Mouse (Mus musculus): ENCODE measurements around the gene Fbxl13. TPM values are rescaled to one million over a fixed set of nuclear protein-coding genes. Genes with fewer than 3 reads are reported as not detected.

Fbxl13 gene
- total and polyA plus RNA-seq, 3 experiments: 0.13 to 0.23 TPM; not detected in 1

DNA sequence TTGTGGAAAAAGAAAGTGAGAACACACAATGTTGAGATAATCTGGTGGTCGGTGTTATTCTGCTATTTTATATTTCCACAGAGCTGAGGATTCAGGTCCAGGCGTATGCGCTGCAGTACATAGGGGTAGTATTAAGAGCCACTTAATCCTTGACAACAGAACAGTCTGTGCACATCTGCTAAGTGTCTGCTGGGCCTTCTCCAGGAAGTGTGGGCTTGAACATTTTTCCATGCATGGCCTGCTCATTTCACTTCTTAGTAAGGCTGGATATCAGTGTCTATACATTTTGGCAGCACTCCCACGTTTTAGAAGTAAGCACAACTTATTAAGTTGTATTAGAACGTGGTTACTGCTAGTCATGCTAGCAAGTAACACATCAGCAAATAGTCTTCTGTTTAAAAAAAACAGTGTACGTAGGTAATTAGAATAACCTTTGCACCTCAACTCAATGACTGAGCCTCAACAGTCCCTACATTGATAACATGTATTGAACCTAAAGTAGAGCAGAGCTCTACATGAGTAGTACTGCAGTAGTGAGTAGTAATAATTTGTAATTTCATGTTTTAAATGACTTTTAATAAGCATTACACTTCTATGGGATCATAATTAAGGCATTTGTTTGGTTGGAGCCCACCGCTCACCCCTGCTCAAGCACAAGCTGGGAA is 205.9 kb downstream of the Fbxl13 start:
- Histone ChIP-seq H3K27ac (ENCODE audit: control insufficient read depth, low read depth, low read length) (no peak overlapping the region), H3K4me3 (ENCODE audit: control insufficient read depth in 1 of 2, insufficient read depth in 1 of 2, low read depth in 2 of 2, low read length in 2 of 2) (no peak overlapping the region), H3K27me3 (ENCODE audit: control insufficient read depth in 1 of 2, insufficient read depth in 2 of 2, low read length in 2 of 2) (no peaks in the 10 kb centered on the region), H3K9ac (ENCODE audit: control insufficient read depth, low read depth, low read length, poor library complexity, severe bottlenecking) (no peak overlapping the region), H3K9me3 (replicated peaks; ENCODE audit: insufficient read depth, low read length) (no peaks in the 10 kb centered on the region), H3K4me1 (ENCODE audit: control insufficient read depth in 1 of 2, insufficient read depth in 2 of 2, low read length in 2 of 2) (no peaks in the 10 kb centered on the region), H3K36me3 (ENCODE audit: control insufficient read depth in 1 of 2, insufficient read depth in 2 of 2, low read length in 2 of 2) (peaks cover 0 to 13% of the 10 kb centered on the region in 2 experiments; a peak in 3 of 4 replicates), H3K79me2 (ENCODE audit: control insufficient read depth, insufficient read depth, low read length, poor library complexity) (no peaks in the 10 kb centered on the region)
- no peak for DNase-seq (ENCODE audit: low read depth, low spot score)
- TF ChIP-seq ZKSCAN1 (IDR thresholded peaks at IDR 0.05; ENCODE audit: low read depth, low read length) (no peak), ELF1 (IDR thresholded peaks at IDR 0.05; ENCODE audit: low read depth, low read length) (no peak), JUND (IDR thresholded peaks at IDR 0.05; ENCODE audit: low read depth, low read length) (no peak)

DNA sequence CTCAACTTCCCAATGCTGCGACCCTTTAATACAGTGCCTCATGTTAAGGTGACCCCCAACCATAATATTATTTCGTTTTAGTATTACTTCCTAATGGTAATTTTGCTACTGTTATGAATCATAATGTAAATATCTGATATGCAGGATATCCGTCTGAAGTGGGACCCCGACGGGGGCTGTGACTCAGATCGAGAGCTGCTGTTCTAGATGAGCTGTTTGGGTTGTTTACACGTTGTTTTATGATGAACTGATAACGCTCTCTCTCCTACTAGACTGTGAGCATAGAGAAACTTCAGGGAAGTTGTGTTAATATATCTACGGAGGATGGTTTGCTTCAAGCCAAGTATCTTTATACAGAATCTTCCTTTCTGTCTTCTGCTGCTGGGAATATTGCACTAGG is 207.0 kb downstream of the Fbxl13 start:
- Histone ChIP-seq H3K4me3 (ENCODE audit: control insufficient read depth in 1 of 2, insufficient read depth in 1 of 2, low read depth in 2 of 2, low read length in 2 of 2) (no peak overlapping the region), H3K4me1 (ENCODE audit: control insufficient read depth in 1 of 2, insufficient read depth in 2 of 2, low read length in 2 of 2) (no peaks in the 10 kb centered on the region), H3K27ac (ENCODE audit: control insufficient read depth, low read depth, low read length) (no peak overlapping the region), H3K9me3 (replicated peaks; ENCODE audit: insufficient read depth, low read length) (no peaks in the 10 kb centered on the region), H3K27me3 (ENCODE audit: control insufficient read depth in 1 of 2, insufficient read depth in 2 of 2, low read length in 2 of 2) (no peaks in the 10 kb centered on the region), H3K9ac (ENCODE audit: control insufficient read depth, low read depth, low read length, poor library complexity, severe bottlenecking) (no peak overlapping the region), H3K36me3 (ENCODE audit: control insufficient read depth in 1 of 2, insufficient read depth in 2 of 2, low read length in 2 of 2) (peaks cover 0 to 17% of the 10 kb centered on the region in 2 experiments; a peak in 3 of 4 replicates), H3K79me2 (ENCODE audit: control insufficient read depth, insufficient read depth, low read length, poor library complexity) (no peaks in the 10 kb centered on the region)
- no peak for TF ChIP-seq SIN3A (IDR thresholded peaks at IDR 0.05; ENCODE audit: low read length)
- no peak for TF ChIP-seq RAD21 (IDR thresholded peaks at IDR 0.05; ENCODE audit: low read depth, low read length)
- no peak for TF ChIP-seq BHLHE40 (IDR thresholded peaks at IDR 0.05; ENCODE audit: borderline replicate concordance, low read depth, low read length)
- TF ChIP-seq POLR2AphosphoS5 (IDR thresholded peaks at IDR 0.05; ENCODE audit: borderline replicate concordance, low read depth, low read length): no peak
- TF ChIP-seq MAFK (IDR thresholded peaks at IDR 0.05; ENCODE audit: borderline replicate concordance, low read depth, low read length): no peak
- TF ChIP-seq ZMIZ1 (IDR thresholded peaks at IDR 0.05; ENCODE audit: low read depth, low read length): no peak
- TF ChIP-seq E2F4 (IDR thresholded peaks at IDR 0.05; ENCODE audit: borderline replicate concordance, low read depth, low read length): no peak
- no peak for TF ChIP-seq USF1 (IDR thresholded peaks at IDR 0.05; ENCODE audit: low read depth, low read length)
- no peak for TF ChIP-seq CTCF (IDR thresholded peaks at IDR 0.05 in 2 of 3, conservative IDR thresholded peaks at IDR 0.05 in 1 of 3; ENCODE audit: control insufficient read depth in 1 of 3, insufficient read depth in 1 of 3, low read depth in 2 of 3, low read length in 3 of 3, poor library complexity in 1 of 3, severe bottlenecking in 1 of 3)
- TF ChIP-seq GABPA (IDR thresholded peaks at IDR 0.05; ENCODE audit: low read depth, low read length): no peak
- TF ChIP-seq SMC3 (IDR thresholded peaks at IDR 0.05; ENCODE audit: low read depth, low read length): no peak
- no peak for TF ChIP-seq USF2 (IDR thresholded peaks at IDR 0.05; ENCODE audit: borderline replicate concordance in 1 of 2, insufficient read depth in 1 of 2, low read depth in 1 of 2, low read length in 2 of 2)
- no peak for TF ChIP-seq NELFE (IDR thresholded peaks at IDR 0.05; ENCODE audit: low read depth, low read length)
- TF ChIP-seq MAZ (IDR thresholded peaks at IDR 0.05; ENCODE audit: low read depth, low read length): no peak
- TF ChIP-seq MYB (IDR thresholded peaks at IDR 0.05; ENCODE audit: low read depth, low read length): no peak
- no peak for TF ChIP-seq HCFC1 (IDR thresholded peaks at IDR 0.05; ENCODE audit: low read depth, low read length)
- no peak for TF ChIP-seq JUND (IDR thresholded peaks at IDR 0.05; ENCODE audit: low read depth, low read length)
- TF ChIP-seq GATA1 (IDR thresholded peaks at IDR 0.05; ENCODE audit: low read depth, low read length): no peak
- TF ChIP-seq ZNF384 (IDR thresholded peaks at IDR 0.05; ENCODE audit: low read depth, low read length): no peak
- DNase-seq (ENCODE audit: low read depth, low spot score): no peak
